Mouse (Mus musculus): ENCODE measurements around the gene Med24. TPM values are rescaled to one million over a fixed set of nuclear protein-coding genes. Genes with fewer than 3 reads are reported as not detected.
A peak's percentile ranks its signal among the peaks of the same experiment; 100 is the strongest.

The Med24 gene
- polyA plus RNA-seq, 1 experiment, result 45.3 TPM

GRCm38 (mm10) chr11:98749716-98750115 lies 20.5 kb upstream of the Med24 start:
- no peak overlapping the region for H3K4me3 ChIP-seq (ENCODE audit: insufficient read depth, low read depth, low read length)
- H3K36me3 ChIP-seq (ENCODE audit: control insufficient read depth, insufficient read depth, low read length), result no peaks in the 10 kb centered on the region
- H3K27me3 ChIP-seq (replicated peaks; ENCODE audit: control insufficient read depth, insufficient read depth, low read length), result no peaks in the 10 kb centered on the region
- TF ChIP-seq POLR2A (IDR thresholded peaks at IDR 0.05; ENCODE audit: low read depth, low read length) (no peak), CTCF (conservative IDR thresholded peaks at IDR 0.05; ENCODE audit: insufficient read depth, insufficient read length, low read depth, low read length) (no peak)
- H3K4me1 ChIP-seq (ENCODE audit: control insufficient read depth, insufficient read depth, low read length), result peaks cover 84% of the 10 kb centered on the region
- 21% methylated on average over 5 of the region's 5 CpGs for WGBS
- H3K27ac ChIP-seq (ENCODE audit: insufficient read depth, low read depth, low read length), result peak overlapping the region; percentile 37; the same call in 1 of the 2 replicates
- DNase-seq, result peak; percentile 38

DNA sequence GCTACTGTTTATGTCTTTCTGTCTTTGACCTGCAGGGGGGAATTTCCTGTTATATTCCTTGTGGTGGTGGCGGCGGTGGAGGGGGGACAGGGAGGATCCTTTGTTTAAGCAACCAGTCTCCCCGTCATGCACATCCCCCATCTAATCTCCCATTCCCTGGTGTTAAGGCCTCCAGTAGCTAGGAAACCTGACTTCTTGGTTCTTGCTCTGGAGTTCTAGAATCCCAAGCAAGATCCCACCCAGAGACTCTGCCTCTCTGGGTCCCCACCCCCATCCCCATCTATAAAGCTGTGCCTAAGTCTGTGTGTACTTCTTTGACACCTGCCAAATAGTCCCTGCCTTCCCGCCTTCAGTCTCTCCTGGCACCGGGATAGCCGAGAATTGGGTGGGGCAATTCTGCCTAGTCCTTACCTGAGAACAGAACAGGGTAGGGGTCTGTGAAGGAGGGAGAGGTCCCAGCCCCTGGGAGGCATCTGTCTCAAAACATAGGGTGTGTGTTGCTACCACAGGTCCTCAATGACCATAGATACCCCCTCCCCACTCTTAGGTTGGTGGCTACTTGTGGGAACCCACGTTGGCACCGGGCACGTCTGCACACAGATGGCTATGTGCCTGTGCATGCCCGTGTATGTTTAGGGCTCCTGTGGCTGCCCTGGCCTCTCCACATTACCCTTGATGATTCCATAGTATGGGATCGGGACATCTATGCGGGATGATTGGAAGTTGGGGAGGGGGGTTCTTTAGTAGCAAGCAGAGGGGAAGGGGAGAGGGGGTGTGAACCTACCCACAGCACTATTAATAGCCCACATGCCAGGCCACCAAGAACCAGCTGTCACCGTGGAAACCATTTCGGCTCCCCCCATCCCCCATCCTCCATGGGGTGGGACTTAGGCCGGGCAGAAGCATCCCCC lies 19.5 kb upstream of the Med24 start:
- peak; percentile 54 for DNase-seq
- no peaks in the 10 kb centered on the region for H3K27me3 ChIP-seq (replicated peaks; ENCODE audit: control insufficient read depth, insufficient read depth, low read length)
- H3K27ac ChIP-seq (ENCODE audit: insufficient read depth, low read depth, low read length), result peak overlapping the region; percentile 45; the same call in 1 of the 2 replicates
- WGBS, result 38% methylated on average over 15 of the region's 15 CpGs
- TF ChIP-seq CTCF (conservative IDR thresholded peaks at IDR 0.05; ENCODE audit: insufficient read depth, insufficient read length, low read depth, low read length) (no peak), POLR2A (IDR thresholded peaks at IDR 0.05; ENCODE audit: low read depth, low read length) (no peak)
- no peak overlapping the region for H3K4me3 ChIP-seq (ENCODE audit: insufficient read depth, low read depth, low read length)
- H3K4me1 ChIP-seq (ENCODE audit: control insufficient read depth, insufficient read depth, low read length), result peaks cover 84% of the 10 kb centered on the region
- no peaks in the 10 kb centered on the region for H3K36me3 ChIP-seq (ENCODE audit: control insufficient read depth, insufficient read depth, low read length)

- TF ChIP-seq POLR2A (IDR thresholded peaks at IDR 0.05; ENCODE audit: low read depth, low read length), result no peak
- no peak for TF ChIP-seq CTCF (conservative IDR thresholded peaks at IDR 0.05; ENCODE audit: insufficient read depth, insufficient read length, low read depth, low read length)
- Histone ChIP-seq H3K4me3 (ENCODE audit: insufficient read depth, low read depth, low read length) (no peak overlapping the region), H3K36me3 (ENCODE audit: control insufficient read depth, insufficient read depth, low read length) (no peaks in the 10 kb centered on the region), H3K4me1 (ENCODE audit: control insufficient read depth, insufficient read depth, low read length) (peaks cover 83% of the 10 kb centered on the region), H3K27ac (ENCODE audit: insufficient read depth, low read depth, low read length) (peak overlapping the region; percentile 61), H3K27me3 (replicated peaks; ENCODE audit: control insufficient read depth, insufficient read depth, low read length) (no peaks in the 10 kb centered on the region)
- 21% methylated on average over 6 of the region's 6 CpGs for WGBS
- no peak for DNase-seq
Observed at GRCm38 (mm10) chr11:98747804-98748505, 18.7 kb upstream of the Med24 start.

GRCm38 (mm10) chr11:98746855-98747693 lies 17.8 kb upstream of the Med24 start:
- Histone ChIP-seq H3K27me3 (replicated peaks; ENCODE audit: control insufficient read depth, insufficient read depth, low read length) (no peaks in the 10 kb centered on the region), H3K36me3 (ENCODE audit: control insufficient read depth, insufficient read depth, low read length) (no peaks in the 10 kb centered on the region), H3K4me3 (ENCODE audit: insufficient read depth, low read depth, low read length) (peak overlapping the region; percentile 4; the same call in 1 of the 2 replicates), H3K4me1 (ENCODE audit: control insufficient read depth, insufficient read depth, low read length) (peaks cover 77% of the 10 kb centered on the region), H3K27ac (ENCODE audit: insufficient read depth, low read depth, low read length) (peak overlapping the region; percentile 61)
- DNase-seq, result peak; percentile 90
- WGBS, result 6% methylated on average over 19 of the region's 19 CpGs
- TF ChIP-seq CTCF (conservative IDR thresholded peaks at IDR 0.05; ENCODE audit: insufficient read depth, insufficient read length, low read depth, low read length), result no peak
- no peak for TF ChIP-seq POLR2A (IDR thresholded peaks at IDR 0.05; ENCODE audit: low read depth, low read length)

GRCm38 (mm10) chr11:98745932-98746853 lies 17.0 kb upstream of the Med24 start:
- no peak overlapping the region for H3K4me3 ChIP-seq (ENCODE audit: insufficient read depth, low read depth, low read length)
- peaks cover 70% of the 10 kb centered on the region for H3K4me1 ChIP-seq (ENCODE audit: control insufficient read depth, insufficient read depth, low read length)
- no peaks in the 10 kb centered on the region for H3K27me3 ChIP-seq (replicated peaks; ENCODE audit: control insufficient read depth, insufficient read depth, low read length)
- H3K27ac ChIP-seq (ENCODE audit: insufficient read depth, low read depth, low read length), result peak overlapping the region; percentile 61
- 35% methylated on average over 12 of the region's 12 CpGs for WGBS
- TF ChIP-seq POLR2A (IDR thresholded peaks at IDR 0.05; ENCODE audit: low read depth, low read length), result no peak
- TF ChIP-seq CTCF (conservative IDR thresholded peaks at IDR 0.05; ENCODE audit: insufficient read depth, insufficient read length, low read depth, low read length), result no peak
- H3K36me3 ChIP-seq (ENCODE audit: control insufficient read depth, insufficient read depth, low read length), result no peaks in the 10 kb centered on the region
- DNase-seq, result peak; percentile 45
